Mouse (Mus musculus) urinary bladder, postnatal 36 days (tissue): ENCODE data around the gene 4930512M02Rik.
A peak's percentile ranks its signal among the peaks of the same experiment; 100 is the strongest.
"Not testable (repeated sequence)": the region's sequence is repeated elsewhere in the genome, so short reads cannot be mapped to it uniquely, and the experiment has no call there.

Experiments
- DNase-seq, 2 experiments: peaks; one replicate each; pipeline ENCODE4 v3.0.0; 2022; ENCODE audit warnings: low spot score in 2 of 2, mixed read lengths in 1 of 2

The 4930512M02Rik gene

DNA sequence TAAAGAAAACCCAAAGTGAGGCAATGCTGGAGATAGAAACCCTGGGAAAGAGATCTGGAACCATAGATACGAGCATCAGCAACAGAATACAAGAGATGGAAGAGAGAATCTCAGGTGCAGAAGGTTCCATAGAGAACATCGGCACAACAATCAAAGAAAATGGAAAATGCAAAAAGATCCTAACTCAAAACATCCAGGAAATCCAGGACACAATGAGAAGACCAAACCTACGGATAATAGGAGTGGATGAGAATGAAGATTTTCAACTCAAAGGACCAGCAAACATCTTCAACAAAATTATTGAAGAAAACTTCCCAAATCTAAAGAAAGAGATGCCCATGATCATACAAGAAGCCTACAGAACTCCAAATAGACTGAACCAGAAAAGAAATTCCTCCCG, at the start of gene 4930512M02Rik:
TSS of gene 4930512M02Rik (minus strand) at position 101 of the 400 bp plus-strand sequence.
- DNase-seq: not testable (repeated sequence)

- no peak for DNase-seq
Observed at GRCm38 (mm10) chr11:11677165-11677564, 49.5 kb upstream of the 4930512M02Rik start.

DNA sequence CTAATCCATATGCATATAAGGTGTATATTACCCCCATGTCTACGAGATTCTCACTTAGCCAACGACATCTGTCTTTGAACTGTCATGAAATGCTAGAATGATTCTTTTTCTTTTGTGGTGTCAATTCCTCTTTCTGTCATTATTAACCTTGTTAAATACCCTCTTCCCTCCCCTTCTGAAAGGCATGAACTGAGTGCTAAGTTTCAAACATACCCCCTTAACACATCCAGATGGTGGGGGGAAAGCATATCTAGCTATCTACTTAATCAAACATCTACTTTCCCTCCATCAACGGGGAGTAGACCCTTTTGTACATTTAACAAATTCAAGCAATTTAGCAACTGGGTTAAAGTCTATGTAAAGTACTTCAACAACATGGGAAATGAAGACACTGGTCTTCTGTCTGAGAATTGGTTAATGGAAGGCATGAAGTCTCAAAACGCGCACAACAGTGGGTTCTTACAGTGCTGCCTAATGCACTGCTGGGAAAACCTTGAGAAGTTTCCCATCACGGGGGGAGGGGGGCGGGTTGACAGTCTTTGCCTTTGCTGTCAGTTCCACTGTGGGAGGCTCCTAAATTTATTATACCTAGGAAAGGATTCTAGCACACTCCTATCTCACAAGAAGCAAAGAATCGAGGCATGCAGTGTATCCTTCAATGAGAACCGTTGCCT, 48.6 kb upstream of the 4930512M02Rik start:
- DNase-seq: no peak

DNA sequence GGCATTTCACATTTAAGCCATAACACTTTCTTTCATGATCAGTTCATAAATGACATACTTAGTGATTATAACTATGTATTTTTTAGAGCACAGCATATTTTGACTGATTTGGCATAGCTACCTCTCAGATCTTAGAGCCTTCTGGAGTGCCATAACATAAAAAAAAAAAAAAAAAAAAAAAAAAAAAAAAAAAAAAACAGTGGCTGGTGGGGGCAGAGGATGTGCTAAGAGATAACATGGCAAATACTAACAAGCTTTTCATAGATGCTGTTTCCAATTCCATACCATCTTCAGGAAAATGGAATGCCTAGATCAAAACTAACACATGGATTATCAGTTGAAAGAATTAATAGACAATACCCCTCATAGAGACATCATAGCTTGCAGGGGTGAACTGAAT, 47.4 kb upstream of the 4930512M02Rik start:
- DNase-seq: no peak

DNA sequence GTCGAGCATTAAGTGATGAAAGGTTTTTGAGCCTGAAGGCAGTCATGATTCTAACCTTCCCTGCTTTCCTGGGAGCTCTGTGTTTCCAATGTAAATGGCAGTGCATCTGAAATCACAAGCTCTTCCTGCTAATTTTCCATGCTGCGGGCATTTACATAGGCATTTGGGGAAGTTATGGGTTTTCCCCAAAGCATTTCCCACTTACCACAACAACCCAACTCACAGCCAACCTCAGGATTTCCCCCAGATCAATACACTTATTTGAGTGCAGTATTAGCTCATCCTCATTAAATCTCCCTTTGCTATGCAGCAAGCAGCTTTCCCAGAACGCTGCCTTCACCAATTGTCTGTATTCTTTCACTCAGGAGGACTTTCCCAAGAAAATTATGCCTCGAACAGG, 45.3 kb upstream of the 4930512M02Rik start:
- no peak for DNase-seq

- DNase-seq: no peak
Observed at GRCm38 (mm10) chr11:11667922-11668290, 40.3 kb upstream of the 4930512M02Rik start.

- no peak for DNase-seq
Observed at GRCm38 (mm10) chr11:11667254-11667921, 39.8 kb upstream of the 4930512M02Rik start.

- no peak for DNase-seq
Observed at GRCm38 (mm10) chr11:11660651-11661050, 33.0 kb upstream of the 4930512M02Rik start.

- DNase-seq: no peak
Observed at GRCm38 (mm10) chr11:11658834-11659233, 31.2 kb upstream of the 4930512M02Rik start.

GRCm38 (mm10) chr11:11657634-11658033, 30.0 kb upstream of the 4930512M02Rik start:
- DNase-seq: no peak

DNA sequence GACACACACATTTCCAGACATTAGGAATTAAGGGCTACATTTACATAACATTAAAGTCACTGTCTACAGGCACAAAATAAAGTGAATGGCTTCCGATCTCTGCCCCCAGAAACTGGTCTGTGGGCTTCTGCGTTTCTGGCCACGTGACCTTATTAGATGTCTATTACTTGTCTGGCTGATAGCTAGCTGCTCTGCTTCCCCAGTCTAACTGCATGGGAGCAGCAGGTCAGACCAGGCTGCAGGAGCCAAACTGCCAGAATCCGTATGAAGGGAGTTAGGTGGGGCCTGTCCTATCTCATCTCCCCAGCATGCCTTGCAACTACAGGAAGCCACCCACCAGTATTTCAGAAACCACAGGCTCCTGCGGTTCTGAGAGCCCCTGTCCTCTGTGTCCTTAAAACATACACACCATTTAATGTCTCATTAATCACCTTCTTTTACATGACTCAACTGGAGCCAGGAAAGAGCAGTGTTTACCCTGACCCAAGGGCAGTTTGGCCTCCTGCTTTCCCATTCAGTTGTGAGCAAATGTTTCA, 29.4 kb upstream of the 4930512M02Rik start:
- DNase-seq: no peak

GRCm38 (mm10) chr11:11656388-11656787, 28.8 kb upstream of the 4930512M02Rik start:
- no peak for DNase-seq

- DNase-seq: no peak
Observed at GRCm38 (mm10) chr11:11644303-11644702, 16.7 kb upstream of the 4930512M02Rik start.

DNA sequence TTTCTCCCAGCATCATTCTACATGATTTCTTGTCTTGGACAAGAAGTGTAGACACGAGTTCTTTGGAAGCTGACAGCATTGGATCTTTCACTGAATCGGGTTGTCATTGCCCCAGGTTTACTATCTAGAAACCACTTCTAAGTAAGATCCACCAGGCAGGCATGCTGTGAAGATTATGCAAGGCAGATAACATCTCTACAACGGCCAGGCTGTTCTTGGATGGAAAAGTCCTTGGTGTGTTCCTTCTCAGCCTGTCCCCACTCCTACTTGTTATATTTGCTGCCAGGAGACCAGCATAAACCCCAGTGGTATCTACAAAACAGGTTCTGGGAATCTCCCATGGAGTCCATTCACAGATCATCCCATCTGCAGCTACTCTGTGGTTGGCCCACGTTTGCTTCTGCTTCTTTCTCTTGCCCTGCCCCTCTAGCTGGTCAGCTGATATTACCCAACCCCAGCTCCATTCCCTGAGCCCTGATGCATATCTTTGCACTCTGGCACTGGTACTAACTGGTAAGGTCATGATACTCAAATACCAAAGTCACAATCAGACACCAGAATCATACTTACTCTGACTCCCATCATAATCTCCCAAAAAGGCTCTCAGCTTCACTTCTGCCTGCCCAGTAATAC, 3.4 kb downstream of the 4930512M02Rik start:
- DNase-seq: no peak

GRCm38 (mm10) chr11:11609243-11609642, 18.4 kb downstream of the 4930512M02Rik start:
- no peak for DNase-seq

- DNase-seq: no peak
Observed at GRCm38 (mm10) chr11:11587327-11587726, 40.3 kb downstream of the 4930512M02Rik start.

DNA sequence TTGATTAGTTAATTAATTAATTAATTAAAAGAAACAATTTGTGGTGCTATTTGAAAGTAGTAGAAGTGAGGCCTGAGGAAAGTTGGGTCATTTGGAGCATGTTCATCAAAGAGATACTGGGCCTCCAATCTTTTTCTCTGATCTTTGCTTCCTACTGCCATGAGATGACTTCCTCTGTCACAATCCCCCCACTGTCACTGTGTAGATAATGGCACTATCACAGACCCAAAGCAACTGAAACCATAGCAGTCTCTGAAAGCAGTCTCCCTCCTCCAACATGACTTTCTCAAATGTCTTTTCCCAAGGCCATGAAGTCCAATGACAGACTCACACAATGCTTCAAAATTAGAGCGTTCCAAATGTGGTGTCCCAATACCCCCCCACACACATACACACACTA, 41.2 kb downstream of the 4930512M02Rik start:
- no peak for DNase-seq

GRCm38 (mm10) chr11:11573691-11574090, 53.9 kb downstream of the 4930512M02Rik start:
- peak in 1 of 2 experiments; percentile 4 for DNase-seq

DNA sequence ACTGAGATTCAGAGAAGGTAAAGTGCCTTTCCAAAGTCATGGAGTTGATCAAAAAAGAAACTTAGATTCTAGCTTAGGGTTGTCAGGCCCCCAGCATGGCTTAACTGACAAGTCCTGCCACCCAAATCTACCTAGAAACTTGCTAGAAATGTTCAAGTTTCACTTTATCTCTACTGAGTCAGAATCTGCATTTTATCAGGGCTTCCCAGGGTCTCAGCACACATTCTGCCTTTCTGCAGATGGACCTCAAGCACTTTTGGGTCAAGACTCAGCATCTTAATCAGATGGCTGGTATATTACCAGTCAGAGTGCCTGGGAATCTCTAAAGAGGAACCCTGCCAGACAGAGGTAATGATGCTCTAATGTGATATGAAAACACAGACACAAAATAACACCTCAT, 56.9 kb downstream of the 4930512M02Rik start:
- no peak for DNase-seq

- DNase-seq: no peak
Observed at GRCm38 (mm10) chr11:11569466-11570132, 58.0 kb downstream of the 4930512M02Rik start.

- DNase-seq: no peak
Observed at GRCm38 (mm10) chr11:11568033-11568432, 59.6 kb downstream of the 4930512M02Rik start.
